ENCODE assay signal across 21 mouse cellular contexts in genomic region chr11:67806832-67807597, GRCm38 (mm10). TPM values are rescaled to one million over a fixed set of nuclear protein-coding genes. Genes with fewer than 3 reads are reported as not detected.
"Had no signal": no experiment of that assay in that cellular context is flagged by ENCODE, and none has a peak within 500 bp of the region (broad histone marks: within the 10 kb centered on the region; RNA-seq: fewer than 3 reads in every experiment).

No protein-coding gene starts in this region.

- DNase-seq: liver, postnatal 0 days; lung, adult 2 months; lung, postnatal 14 days; lung, postnatal 36 days; midbrain, embryonic 14.5 days; right cerebral cortex, postnatal 14 days; thymus, adult 2 months; thymus, postnatal 25 days; thymus, postnatal 4 days had no signal

- H3K36me3 ChIP-seq: lung, embryonic 15.5 days; midbrain, embryonic 12.5 days; neural tube, embryonic 12.5 days; stomach, embryonic 15.5 days had no signal

- H3K27me3 ChIP-seq: lung, embryonic 15.5 days; midbrain, embryonic 12.5 days; neural tube, embryonic 12.5 days; stomach, embryonic 15.5 days had no signal

- H3K4me2 ChIP-seq: lung, embryonic 15.5 days; midbrain, embryonic 12.5 days; neural tube, embryonic 12.5 days; stomach, embryonic 15.5 days had no signal

- H3K4me3 ChIP-seq: lung, embryonic 15.5 days; megakaryocyte, embryonic 14.5 days; midbrain, embryonic 12.5 days; neural tube, embryonic 12.5 days; stomach, embryonic 15.5 days had no signal

RNA-seq across cellular contexts. Expression of gene Dhrs7c, which starts 9.0 kb away (rescaled TPM):
- polyA plus RNA-seq: liver, postnatal 0 days; macrophage; midbrain, embryonic 12.5 days; midbrain, embryonic 14.5 days; midbrain, embryonic 16.5 days; neural tube, embryonic 14.5 days; spleen, adult 2 months; stomach, postnatal 0 days; testis, adult 2 months had no signal

RNA-seq across cellular contexts. Expression of gene Gsg1l2, which starts 32.6 kb away (rescaled TPM):
- polyA plus RNA-seq: liver, postnatal 0 days; lung, adult 2 months; lung, embryonic 15.5 days; lung, postnatal 0 days; macrophage; midbrain, embryonic 12.5 days; midbrain, embryonic 14.5 days; midbrain, embryonic 16.5 days; neural tube, embryonic 12.5 days; neural tube, embryonic 14.5 days; spleen, adult 2 months; stomach, embryonic 15.5 days; stomach, postnatal 0 days; testis, adult 2 months; thymus, adult 2 months had no signal

RNA-seq across cellular contexts. Expression of gene Glp2r, which starts 36.1 kb away (rescaled TPM):
- polyA plus RNA-seq: lung, adult 2 months; lung, postnatal 0 days; macrophage; midbrain, embryonic 12.5 days; neural tube, embryonic 12.5 days; neural tube, embryonic 14.5 days had no signal
